Mouse (Mus musculus): ENCODE results near the gene Ifnz. TPM values are rescaled to one million over a fixed set of nuclear protein-coding genes. Genes with fewer than 3 reads are reported as not detected.

Ifnz gene
- polyA plus RNA-seq (2015; fragmentation: Nextera tagmentation; extraction: Ambion mirVana), result 0.33 TPM in 1 of 2 replicates, not detected in the other

DNA sequence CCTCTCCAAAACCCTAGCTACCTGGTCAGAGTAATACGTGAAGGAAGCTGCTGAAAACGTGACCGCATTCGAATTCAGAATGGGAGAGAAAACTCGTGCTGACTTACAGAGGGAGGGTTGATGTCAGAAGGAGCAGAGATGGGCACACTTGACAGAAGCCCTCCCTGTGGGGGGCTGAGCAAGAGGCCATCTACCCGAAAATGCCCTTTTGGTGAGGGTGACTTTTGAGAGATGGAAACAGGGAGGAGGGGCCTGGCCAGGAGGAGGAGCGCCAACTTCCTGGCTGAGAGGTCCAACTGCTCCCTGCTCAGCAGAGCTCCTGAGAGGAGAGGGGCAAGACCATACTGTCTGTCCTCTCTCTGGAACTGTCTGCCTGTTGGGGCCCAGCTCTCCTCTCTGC, at the start of gene Ifnz:
TSS of gene Ifnz (plus strand) at position 301 of the 400 bp plus-strand sequence.

DNA sequence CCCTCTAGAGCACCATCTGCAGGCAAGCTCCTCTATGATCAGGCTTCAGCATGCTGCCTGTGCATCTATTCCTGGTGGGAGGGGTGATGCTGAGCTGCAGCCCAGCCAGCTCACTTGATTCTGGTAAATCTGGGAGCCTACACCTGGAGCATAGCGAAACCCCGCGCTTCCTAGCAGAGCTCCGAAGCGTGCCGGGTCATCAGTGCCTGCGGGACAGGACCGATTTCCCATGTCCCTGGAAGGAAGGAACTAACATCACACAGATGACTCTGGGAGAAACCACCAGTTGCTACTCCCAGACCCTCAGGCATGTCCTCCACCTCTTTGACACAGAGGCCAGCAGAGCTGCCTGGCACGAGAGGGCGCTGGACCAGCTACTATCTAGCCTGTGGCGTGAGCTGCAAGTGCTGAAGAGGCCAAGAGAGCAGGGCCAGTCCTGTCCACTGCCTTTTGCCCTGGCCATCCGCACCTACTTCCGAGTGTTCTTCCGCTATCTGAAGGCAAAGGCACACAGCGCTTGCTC, 27.1 kb upstream of the Ifnz start, which contains the start of gene Gm13271:
TSS of gene Gm13271 (plus strand) at position 51 of the 523 bp plus-strand sequence.

DNA sequence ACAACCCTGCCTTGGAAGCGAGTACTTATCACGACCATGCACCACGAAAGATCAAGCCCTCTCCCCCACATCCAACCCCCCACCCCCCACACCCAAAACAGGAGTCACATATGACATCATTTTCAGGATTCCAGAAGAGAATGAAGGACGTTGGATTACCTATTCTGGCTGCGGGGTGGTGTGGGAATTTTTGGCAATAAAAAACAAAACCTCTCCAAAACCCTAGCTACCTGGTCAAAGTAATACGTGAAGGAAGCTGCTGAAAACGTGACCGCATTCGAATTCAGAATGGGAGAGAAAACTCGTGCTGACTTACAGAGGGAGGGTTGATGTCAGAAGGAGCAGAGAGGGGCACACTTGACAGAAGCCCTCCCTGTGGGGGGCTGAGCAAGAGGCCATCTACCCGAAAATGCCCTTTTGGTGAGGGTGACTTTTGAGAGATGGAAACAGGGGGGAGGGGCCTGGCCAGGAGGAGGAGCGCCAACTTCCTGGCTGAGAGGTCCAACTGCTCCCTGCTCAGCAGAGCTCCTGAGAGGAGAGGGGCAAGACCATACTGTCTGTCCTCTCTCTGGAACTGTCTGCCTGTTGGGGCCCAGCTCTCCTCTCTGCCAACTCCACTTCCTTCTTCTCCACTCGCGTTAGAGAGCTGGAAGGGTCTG, 22.2 kb upstream of the Ifnz start, which contains the start of gene Gm13283:
TSS of gene Gm13283 (plus strand) at position 510 of the 659 bp plus-strand sequence.

DNA sequence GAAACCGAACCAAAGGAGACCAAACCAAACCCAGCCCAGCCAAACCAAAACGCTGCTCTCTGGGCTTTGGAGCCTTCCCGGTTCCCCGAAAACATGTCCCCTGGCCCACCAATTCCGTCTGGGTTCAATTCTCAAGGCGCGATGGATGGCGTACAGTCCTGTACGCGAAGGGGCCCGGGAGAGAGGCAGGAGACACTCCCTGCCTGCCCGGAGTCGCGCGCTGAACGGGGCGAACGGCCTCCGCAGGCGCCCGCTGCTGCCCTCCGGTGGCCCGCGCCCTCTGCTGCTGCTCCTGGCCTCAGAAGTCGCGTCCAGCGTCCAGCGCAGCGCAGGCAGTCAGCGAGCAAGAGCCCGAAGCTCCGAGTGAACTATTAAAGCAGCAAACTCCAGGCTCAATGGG, 8.4 kb upstream of the Ifnz start, which contains the start of gene Gm13290:
TSS of gene Gm13290 (plus strand) at position 301 of the 400 bp plus-strand sequence.

DNA sequence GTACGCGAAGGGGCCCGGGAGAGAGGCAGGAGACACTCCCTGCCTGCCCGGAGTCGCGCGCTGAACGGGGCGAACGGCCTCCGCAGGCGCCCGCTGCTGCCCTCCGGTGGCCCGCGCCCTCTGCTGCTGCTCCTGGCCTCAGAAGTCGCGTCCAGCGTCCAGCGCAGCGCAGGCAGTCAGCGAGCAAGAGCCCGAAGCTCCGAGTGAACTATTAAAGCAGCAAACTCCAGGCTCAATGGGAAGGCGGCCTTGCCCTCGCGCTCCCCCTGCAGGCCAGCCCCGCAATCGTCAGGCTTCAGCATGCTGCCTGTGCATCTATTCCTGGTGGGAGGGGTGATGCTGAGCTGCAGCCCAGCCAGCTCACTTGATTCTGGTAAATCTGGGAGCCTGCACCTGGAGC, 5.3 kb upstream of the Ifnz start, which contains the start of gene Gm13289:
TSS of gene Gm13289 (plus strand) at position 301 of the 400 bp plus-strand sequence.

DNA sequence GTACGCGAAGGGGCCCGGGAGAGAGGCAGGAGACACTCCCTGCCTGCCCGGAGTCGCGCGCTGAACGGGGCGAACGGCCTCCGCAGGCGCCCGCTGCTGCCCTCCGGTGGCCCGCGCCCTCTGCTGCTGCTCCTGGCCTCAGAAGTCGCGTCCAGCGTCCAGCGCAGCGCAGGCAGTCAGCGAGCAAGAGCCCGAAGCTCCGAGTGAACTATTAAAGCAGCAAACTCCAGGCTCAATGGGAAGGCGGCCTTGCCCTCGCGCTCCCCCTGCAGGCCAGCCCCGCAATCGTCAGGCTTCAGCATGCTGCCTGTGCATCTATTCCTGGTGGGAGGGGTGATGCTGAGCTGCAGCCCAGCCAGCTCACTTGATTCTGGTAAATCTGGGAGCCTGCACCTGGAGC, 2.4 kb upstream of the Ifnz start, which contains the start of gene Gm13272:
TSS of gene Gm13272 (plus strand) at position 301 of the 400 bp plus-strand sequence.

DNA sequence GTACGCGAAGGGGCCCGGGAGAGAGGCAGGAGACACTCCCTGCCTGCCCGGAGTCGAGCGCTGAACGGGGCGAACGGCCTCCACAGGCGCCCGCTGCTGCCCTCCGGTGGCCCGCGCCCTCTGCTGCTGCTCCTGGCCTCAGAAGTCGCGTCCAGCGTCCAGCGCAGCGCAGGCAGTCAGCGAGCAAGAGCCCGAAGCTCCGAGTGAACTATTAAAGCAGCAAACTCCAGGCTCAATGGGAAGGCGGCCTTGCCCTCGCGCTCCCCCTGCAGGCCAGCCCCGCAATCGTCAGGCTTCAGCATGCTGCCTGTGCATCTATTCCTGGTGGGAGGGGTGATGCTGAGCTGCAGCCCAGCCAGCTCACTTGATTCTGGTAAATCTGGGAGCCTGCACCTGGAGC, 3.5 kb downstream of the Ifnz start, which contains the start of gene Gm13276:
TSS of gene Gm13276 (plus strand) at position 301 of the 400 bp plus-strand sequence.

DNA sequence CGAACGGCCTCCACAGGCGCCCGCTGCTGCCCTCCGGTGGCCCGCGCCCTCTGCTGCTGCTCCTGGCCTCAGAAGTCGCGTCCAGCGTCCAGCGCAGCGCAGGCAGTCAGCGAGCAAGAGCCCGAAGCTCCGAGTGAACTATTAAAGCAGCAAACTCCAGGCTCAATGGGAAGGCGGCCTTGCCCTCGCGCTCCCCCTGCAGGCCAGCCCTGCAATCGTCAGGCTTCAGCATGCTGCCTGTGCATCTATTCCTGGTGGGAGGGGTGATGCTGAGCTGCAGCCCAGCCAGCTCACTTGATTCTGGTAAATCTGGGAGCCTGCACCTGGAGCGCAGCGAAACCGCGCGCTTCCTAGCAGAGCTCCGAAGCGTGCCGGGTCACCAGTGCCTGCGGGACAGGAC, 6.5 kb downstream of the Ifnz start, which contains the start of gene Gm13277:
TSS of gene Gm13277 (plus strand) at position 231 of the 400 bp plus-strand sequence.

DNA sequence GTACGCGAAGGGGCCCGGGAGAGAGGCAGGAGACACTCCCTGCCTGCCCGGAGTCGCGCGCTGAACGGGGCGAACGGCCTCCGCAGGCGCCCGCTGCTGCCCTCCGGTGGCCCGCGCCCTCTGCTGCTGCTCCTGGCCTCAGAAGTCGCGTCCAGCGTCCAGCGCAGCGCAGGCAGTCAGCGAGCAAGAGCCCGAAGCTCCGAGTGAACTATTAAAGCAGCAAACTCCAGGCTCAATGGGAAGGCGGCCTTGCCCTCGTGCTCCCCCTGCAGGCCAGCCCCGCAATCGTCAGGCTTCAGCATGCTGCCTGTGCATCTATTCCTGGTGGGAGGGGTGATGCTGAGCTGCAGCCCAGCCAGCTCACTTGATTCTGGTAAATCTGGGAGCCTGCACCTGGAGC, 9.3 kb downstream of the Ifnz start, which contains the start of gene Gm13278:
TSS of gene Gm13278 (plus strand) at position 301 of the 400 bp plus-strand sequence.

DNA sequence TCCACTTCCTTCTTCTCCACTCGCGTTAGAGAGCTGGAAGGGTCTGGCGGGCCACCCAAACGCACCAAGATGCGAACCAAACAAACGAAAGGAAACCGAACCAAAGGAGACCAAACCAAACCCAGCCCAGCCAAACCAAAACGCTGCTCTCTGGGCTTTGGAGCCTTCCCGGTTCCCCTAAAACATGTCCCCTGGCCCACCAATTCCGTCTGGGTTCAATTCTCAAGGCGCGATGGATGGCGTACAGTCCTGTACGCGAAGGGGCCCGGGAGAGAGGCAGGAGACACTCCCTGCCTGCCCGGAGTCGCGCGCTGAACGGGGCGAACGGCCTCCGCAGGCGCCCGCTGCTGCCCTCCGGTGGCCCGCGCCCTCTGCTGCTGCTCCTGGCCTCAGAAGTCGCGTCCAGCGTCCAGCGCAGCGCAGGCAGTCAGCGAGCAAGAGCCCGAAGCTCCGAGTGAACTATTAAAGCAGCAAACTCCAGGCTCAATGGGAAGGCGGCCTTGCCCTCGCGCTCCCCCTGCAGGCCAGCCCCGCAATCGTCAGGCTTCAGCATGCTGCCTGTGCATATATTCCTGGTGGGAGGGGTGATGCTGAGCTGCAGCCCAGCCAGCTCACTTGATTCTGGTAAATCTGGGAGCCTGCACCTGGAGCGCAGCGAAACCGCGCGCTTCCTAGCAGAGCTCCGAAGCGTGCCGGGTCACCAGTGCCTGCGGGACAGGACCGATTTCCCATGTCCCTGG, 12.2 kb downstream of the Ifnz start, which contains the start of gene Gm13275:
TSS of gene Gm13275 (plus strand) at position 552 of the 740 bp plus-strand sequence.

DNA sequence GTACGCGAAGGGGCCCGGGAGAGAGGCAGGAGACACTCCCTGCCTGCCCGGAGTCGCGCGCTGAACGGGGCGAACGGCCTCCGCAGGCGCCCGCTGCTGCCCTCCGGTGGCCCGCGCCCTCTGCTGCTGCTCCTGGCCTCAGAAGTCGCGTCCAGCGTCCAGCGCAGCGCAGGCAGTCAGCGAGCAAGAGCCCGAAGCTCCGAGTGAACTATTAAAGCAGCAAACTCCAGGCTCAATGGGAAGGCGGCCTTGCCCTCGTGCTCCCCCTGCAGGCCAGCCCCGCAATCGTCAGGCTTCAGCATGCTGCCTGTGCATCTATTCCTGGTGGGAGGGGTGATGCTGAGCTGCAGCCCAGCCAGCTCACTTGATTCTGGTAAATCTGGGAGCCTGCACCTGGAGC, 15.2 kb downstream of the Ifnz start, which contains the start of gene Gm13279:
TSS of gene Gm13279 (plus strand) at position 301 of the 400 bp plus-strand sequence.

DNA sequence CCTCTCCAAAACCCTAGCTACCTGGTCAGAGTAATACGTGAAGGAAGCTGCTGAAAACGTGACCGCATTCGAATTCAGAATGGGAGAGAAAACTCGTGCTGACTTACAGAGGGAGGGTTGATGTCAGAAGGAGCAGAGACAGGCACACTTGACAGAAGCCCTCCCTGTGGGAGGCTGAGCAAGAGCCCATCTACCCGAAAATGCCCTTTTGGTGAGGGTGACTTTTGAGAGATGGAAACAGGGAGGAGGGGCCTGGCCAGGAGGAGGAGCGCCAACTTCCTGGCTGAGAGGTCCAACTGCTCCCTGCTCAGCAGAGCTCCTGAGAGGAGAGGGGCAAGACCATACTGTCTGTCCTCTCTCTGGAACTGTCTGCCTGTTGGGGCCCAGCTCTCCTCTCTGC, 17.4 kb downstream of the Ifnz start, which contains the start of gene Gm13285:
TSS of gene Gm13285 (plus strand) at position 301 of the 400 bp plus-strand sequence.

DNA sequence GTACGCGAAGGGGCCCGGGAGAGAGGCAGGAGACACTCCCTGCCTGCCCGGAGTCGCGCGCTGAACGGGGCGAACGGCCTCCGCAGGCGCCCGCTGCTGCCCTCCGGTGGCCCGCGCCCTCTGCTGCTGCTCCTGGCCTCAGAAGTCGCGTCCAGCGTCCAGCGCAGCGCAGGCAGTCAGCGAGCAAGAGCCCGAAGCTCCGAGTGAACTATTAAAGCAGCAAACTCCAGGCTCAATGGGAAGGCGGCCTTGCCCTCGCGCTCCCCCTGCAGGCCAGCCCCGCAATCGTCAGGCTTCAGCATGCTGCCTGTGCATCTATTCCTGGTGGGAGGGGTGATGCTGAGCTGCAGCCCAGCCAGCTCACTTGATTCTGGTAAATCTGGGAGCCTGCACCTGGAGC, 21.0 kb downstream of the Ifnz start, which contains the start of gene Gm13287:
TSS of gene Gm13287 (plus strand) at position 301 of the 400 bp plus-strand sequence.

DNA sequence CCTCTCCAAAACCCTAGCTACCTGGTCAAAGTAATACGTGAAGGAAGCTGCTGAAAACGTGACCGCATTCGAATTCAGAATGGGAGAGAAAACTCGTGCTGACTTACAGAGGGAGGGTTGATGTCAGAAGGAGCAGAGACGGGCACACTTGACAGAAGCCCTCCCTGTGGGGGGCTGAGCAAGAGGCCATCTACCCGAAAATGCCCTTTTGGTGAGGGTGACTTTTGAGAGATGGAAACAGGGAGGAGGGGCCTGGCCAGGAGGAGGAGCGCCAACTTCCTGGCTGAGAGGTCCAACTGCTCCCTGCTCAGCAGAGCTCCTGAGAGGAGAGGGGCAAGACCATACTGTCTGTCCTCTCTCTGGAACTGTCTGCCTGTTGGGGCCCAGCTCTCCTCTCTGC, 23.3 kb downstream of the Ifnz start, which contains the start of gene Gm13288:
TSS of gene Gm13288 (plus strand) at position 301 of the 400 bp plus-strand sequence.

DNA sequence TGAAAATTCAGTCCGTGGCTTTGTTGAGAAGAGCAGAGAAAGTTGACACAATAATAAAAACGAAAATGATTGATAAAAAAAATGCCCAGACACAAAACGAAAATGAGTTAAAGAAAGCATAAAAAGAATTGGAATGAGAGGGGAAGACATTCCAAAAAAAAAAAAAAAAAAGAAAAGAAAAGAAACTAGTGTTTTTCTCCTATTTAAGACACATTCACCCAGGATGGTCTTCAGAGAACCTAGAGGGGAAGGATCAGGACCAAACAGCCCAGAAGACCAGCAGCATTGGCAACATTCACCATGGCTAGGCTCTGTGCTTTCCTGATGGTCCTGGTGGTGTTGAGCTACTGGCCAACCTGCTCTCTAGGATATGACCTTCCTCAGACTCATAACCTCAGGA, 34.0 kb downstream of the Ifnz start, which contains the start of gene Ifna7:
TSS of gene Ifna7 (plus strand) at position 301 of the 400 bp plus-strand sequence.

DNA sequence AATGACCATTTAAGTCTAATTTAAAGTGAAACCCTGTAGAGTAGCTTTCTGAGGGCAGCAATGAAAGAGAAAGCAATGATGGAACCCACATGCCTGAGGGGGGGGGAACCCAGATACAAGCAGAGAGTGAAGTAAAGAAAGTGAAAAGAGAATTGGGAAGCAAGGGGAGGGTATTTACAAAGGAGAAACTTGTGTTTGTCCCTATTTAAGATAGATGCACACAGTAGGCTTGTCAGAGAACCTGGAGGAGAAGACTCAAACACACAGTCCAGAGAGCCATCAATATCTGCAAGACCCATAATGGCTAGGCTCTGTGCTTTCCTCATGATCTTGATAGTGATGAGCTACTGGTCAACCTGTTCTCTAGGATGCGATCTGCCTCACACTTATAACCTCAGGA, 37.7 kb downstream of the Ifnz start, which contains the start of gene Ifna11:
TSS of gene Ifna11 (plus strand) at position 301 of the 400 bp plus-strand sequence.

DNA sequence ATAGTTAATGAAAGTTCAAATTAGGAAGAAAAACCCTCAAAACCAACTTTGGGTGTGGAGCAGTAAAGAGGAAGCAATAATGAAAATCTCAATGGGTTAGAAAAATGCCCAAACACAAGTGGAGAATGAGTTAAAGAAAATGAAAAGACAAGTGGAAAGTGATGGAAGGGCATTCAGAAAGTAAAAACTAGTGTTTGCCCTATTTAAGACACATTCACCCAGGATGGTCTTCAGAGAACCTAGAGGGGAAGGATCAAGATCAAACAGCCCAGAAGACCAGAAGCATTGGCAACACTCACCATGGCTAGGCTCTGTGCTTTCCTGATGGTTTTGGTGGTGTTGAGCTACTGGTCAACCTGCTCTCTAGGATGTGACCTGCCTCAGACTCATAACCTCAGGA, 45.2 kb downstream of the Ifnz start, which contains the start of gene Ifna6:
TSS of gene Ifna6 (plus strand) at position 301 of the 400 bp plus-strand sequence.

Other genes starting within 250 kb of the Ifnz start
- not detected in 2 replicates for gene Ifna15, start 223.9 kb upstream of the Ifnz start, polyA plus RNA-seq (2015; fragmentation: Nextera tagmentation; extraction: Ambion mirVana)
- not detected in 2 replicates for gene Ifna14, start 210.3 kb upstream of the Ifnz start, polyA plus RNA-seq (2015; fragmentation: Nextera tagmentation; extraction: Ambion mirVana)
- gene Ifna9, start 189.7 kb upstream of the Ifnz start, polyA plus RNA-seq (2015; fragmentation: Nextera tagmentation; extraction: Ambion mirVana), result not detected in 2 replicates
- gene Ifna12, start 178.8 kb upstream of the Ifnz start, polyA plus RNA-seq (2015; fragmentation: Nextera tagmentation; extraction: Ambion mirVana), result not detected in 2 replicates
- not detected in 2 replicates for gene C87499, start 147.7 kb upstream of the Ifnz start, polyA plus RNA-seq (2015; fragmentation: Nextera tagmentation; extraction: Ambion mirVana)
- gene Ifna13, start 137.7 kb upstream of the Ifnz start, polyA plus RNA-seq (2015; fragmentation: Nextera tagmentation; extraction: Ambion mirVana), result not detected in 2 replicates
- gene Ifna16, start 105.2 kb upstream of the Ifnz start, polyA plus RNA-seq (2015; fragmentation: Nextera tagmentation; extraction: Ambion mirVana), result not detected in 2 replicates
- not detected in 2 replicates for gene Ifna2, start 98.2 kb upstream of the Ifnz start, polyA plus RNA-seq (2015; fragmentation: Nextera tagmentation; extraction: Ambion mirVana)
- not detected in 2 replicates for gene Ifnab, start 90.8 kb upstream of the Ifnz start, polyA plus RNA-seq (2015; fragmentation: Nextera tagmentation; extraction: Ambion mirVana)
- gene Gm26566, start 60.3 kb upstream of the Ifnz start, polyA plus RNA-seq (2015; fragmentation: Nextera tagmentation; extraction: Ambion mirVana), result 0.17 and 0.38 TPM in 2 replicates
- gene Klhl9, start 59.7 kb upstream of the Ifnz start, polyA plus RNA-seq (2015; fragmentation: Nextera tagmentation; extraction: Ambion mirVana), result 23.7 and 28.8 TPM in 2 replicates
- not detected in 2 replicates for gene Gm13271, start 27.3 kb upstream of the Ifnz start, polyA plus RNA-seq (2015; fragmentation: Nextera tagmentation; extraction: Ambion mirVana)
- gene Gm13283, start 22.0 kb upstream of the Ifnz start, polyA plus RNA-seq (2015; fragmentation: Nextera tagmentation; extraction: Ambion mirVana), result 0.17 and 0.19 TPM in 2 replicates
- gene Gm13290, start 8.3 kb upstream of the Ifnz start, polyA plus RNA-seq (2015; fragmentation: Nextera tagmentation; extraction: Ambion mirVana), result not detected in 2 replicates
- gene Gm13289, start 5.2 kb upstream of the Ifnz start, polyA plus RNA-seq (2015; fragmentation: Nextera tagmentation; extraction: Ambion mirVana), result not detected in 2 replicates
- gene Gm13272, start 2.3 kb upstream of the Ifnz start, polyA plus RNA-seq (2015; fragmentation: Nextera tagmentation; extraction: Ambion mirVana), result not detected in 2 replicates
- not detected in 2 replicates for gene Gm13276, start 3.6 kb downstream of the Ifnz start, polyA plus RNA-seq (2015; fragmentation: Nextera tagmentation; extraction: Ambion mirVana)
- not detected in 2 replicates for gene Gm13277, start 6.5 kb downstream of the Ifnz start, polyA plus RNA-seq (2015; fragmentation: Nextera tagmentation; extraction: Ambion mirVana)
- not detected in 2 replicates for gene Gm13278, start 9.4 kb downstream of the Ifnz start, polyA plus RNA-seq (2015; fragmentation: Nextera tagmentation; extraction: Ambion mirVana)
- gene Gm13275, start 12.4 kb downstream of the Ifnz start, polyA plus RNA-seq (2015; fragmentation: Nextera tagmentation; extraction: Ambion mirVana), result not detected in 2 replicates
- not detected in 2 replicates for gene Gm13279, start 15.3 kb downstream of the Ifnz start, polyA plus RNA-seq (2015; fragmentation: Nextera tagmentation; extraction: Ambion mirVana)
- gene Gm13285, start 17.5 kb downstream of the Ifnz start, polyA plus RNA-seq (2015; fragmentation: Nextera tagmentation; extraction: Ambion mirVana), result 0.79 TPM in 1 of 2 replicates, not detected in the other
- not detected in 2 replicates for gene Gm13287, start 21.1 kb downstream of the Ifnz start, polyA plus RNA-seq (2015; fragmentation: Nextera tagmentation; extraction: Ambion mirVana)
- not detected in 2 replicates for gene Gm13288, start 23.4 kb downstream of the Ifnz start, polyA plus RNA-seq (2015; fragmentation: Nextera tagmentation; extraction: Ambion mirVana)
- gene Ifna7, start 34.1 kb downstream of the Ifnz start, polyA plus RNA-seq (2015; fragmentation: Nextera tagmentation; extraction: Ambion mirVana), result not detected in 2 replicates
- not detected in 2 replicates for gene Ifna11, start 37.8 kb downstream of the Ifnz start, polyA plus RNA-seq (2015; fragmentation: Nextera tagmentation; extraction: Ambion mirVana)
- not detected in 2 replicates for gene Ifna6, start 45.3 kb downstream of the Ifnz start, polyA plus RNA-seq (2015; fragmentation: Nextera tagmentation; extraction: Ambion mirVana)
- not detected in 2 replicates for gene Ifna5, start 53.4 kb downstream of the Ifnz start, polyA plus RNA-seq (2015; fragmentation: Nextera tagmentation; extraction: Ambion mirVana)
- not detected in 2 replicates for gene Ifna4, start 59.7 kb downstream of the Ifnz start, polyA plus RNA-seq (2015; fragmentation: Nextera tagmentation; extraction: Ambion mirVana)
- gene Ifna1, start 68.0 kb downstream of the Ifnz start, polyA plus RNA-seq (2015; fragmentation: Nextera tagmentation; extraction: Ambion mirVana), result not detected in 2 replicates
- not detected in 2 replicates for gene Ifne, start 98.1 kb downstream of the Ifnz start, polyA plus RNA-seq (2015; fragmentation: Nextera tagmentation; extraction: Ambion mirVana)

Data from spleen, postnatal 0 days (tissue).